Mouse (Mus musculus): ENCODE measurements around the gene Ano8. TPM values are rescaled to one million over a fixed set of nuclear protein-coding genes. Genes with fewer than 3 reads are reported as not detected.

Ano8 gene
- total RNA-seq, 1 experiment: 10.6 TPM

- TF ChIP-seq ZC3H11A (IDR thresholded peaks at IDR 0.05; ENCODE audit: borderline replicate concordance, low read depth, low read length): no peak
- TF ChIP-seq CHD2 (IDR thresholded peaks at IDR 0.05; ENCODE audit: low read depth, low read length): no peak
- no peak for TF ChIP-seq HCFC1 (IDR thresholded peaks at IDR 0.05; ENCODE audit: borderline replicate concordance, insufficient read depth, low read length)
- no peak for TF ChIP-seq ZNF384 (IDR thresholded peaks at IDR 0.05; ENCODE audit: low read depth, low read length)
- no peak for TF ChIP-seq MAFK (IDR thresholded peaks at IDR 0.05; ENCODE audit: insufficient read depth, low read depth, low read length)
- in situ Hi-C loops (cut with MboI; ENCODE audit: low sequenced_read_pairs in 2 of 2, unreplicated experiment in 2 of 2): no loop called here
- no peaks in the 10 kb centered on the region for H3K9me3 ChIP-seq (ENCODE audit: control insufficient read depth, insufficient read depth, low read depth, low read length)
- H3K9ac ChIP-seq (ENCODE audit: insufficient read depth, low read depth, low read length, poor library complexity, severe bottlenecking): no peak overlapping the region
- DNase-seq (ENCODE audit: low read depth, low spot score): no peak
- H3K36me3 ChIP-seq (ENCODE audit: control insufficient read depth, insufficient read depth, low read length, poor library complexity, severe bottlenecking): peaks cover 37% of the 10 kb centered on the region
- H3K27ac ChIP-seq (ENCODE audit: insufficient read depth, low read depth, low read length, poor library complexity, severe bottlenecking): no peak overlapping the region
- H3K4me3 ChIP-seq (ENCODE audit: insufficient read depth in 1 of 2, low read depth in 1 of 2, low read length in 2 of 2, poor library complexity in 1 of 2, severe bottlenecking in 1 of 2): no peak overlapping the region
- H3K4me1 ChIP-seq (ENCODE audit: control insufficient read depth in 2 of 2, insufficient read depth in 2 of 2, low read length in 2 of 2, poor library complexity in 1 of 2): peaks cover 0 to 11% of the 10 kb centered on the region in 2 experiments; a peak in 1 of 4 replicates
Observed at GRCm38 (mm10) chr8:71474785-71475701, 10.7 kb downstream of the Ano8 start.

DNA sequence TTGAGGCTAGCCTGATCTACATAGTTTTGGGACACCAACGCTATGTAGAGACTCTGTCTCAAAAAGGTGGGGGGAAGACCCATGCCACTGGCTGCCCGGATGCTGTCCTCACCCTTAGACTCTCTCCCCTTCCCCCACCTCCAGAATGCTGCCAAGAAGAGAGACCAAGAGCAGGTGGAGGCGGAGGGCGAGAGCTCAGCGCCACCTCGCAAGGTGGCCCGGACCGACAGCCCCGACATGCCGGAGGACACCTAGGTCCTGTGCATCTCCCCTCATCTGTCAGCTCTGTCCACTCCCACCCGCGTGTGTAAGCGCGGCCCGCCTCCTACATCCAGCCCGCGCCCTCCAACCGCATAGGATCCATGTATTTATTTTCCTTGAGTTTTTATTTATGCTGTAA, 11.4 kb downstream of the Ano8 start:
- Histone ChIP-seq H3K36me3 (ENCODE audit: control insufficient read depth, insufficient read depth, low read length, poor library complexity, severe bottlenecking) (peaks cover 37% of the 10 kb centered on the region), H3K4me1 (ENCODE audit: control insufficient read depth in 2 of 2, insufficient read depth in 2 of 2, low read length in 2 of 2, poor library complexity in 1 of 2) (peaks cover 0 to 11% of the 10 kb centered on the region in 2 experiments; a peak in 2 of 4 replicates), H3K4me3 (ENCODE audit: insufficient read depth in 1 of 2, low read depth in 1 of 2, low read length in 2 of 2, poor library complexity in 1 of 2, severe bottlenecking in 1 of 2) (no peak overlapping the region), H3K9ac (ENCODE audit: insufficient read depth, low read depth, low read length, poor library complexity, severe bottlenecking) (no peak overlapping the region), H3K9me3 (ENCODE audit: control insufficient read depth, insufficient read depth, low read depth, low read length) (no peaks in the 10 kb centered on the region), H3K27ac (ENCODE audit: insufficient read depth, low read depth, low read length, poor library complexity, severe bottlenecking) (no peak overlapping the region)
- DNase-seq (ENCODE audit: low read depth, low spot score): no peak
- TF ChIP-seq ZNF384 (IDR thresholded peaks at IDR 0.05; ENCODE audit: low read depth, low read length) (no peak), CHD2 (IDR thresholded peaks at IDR 0.05; ENCODE audit: low read depth, low read length) (no peak), ZC3H11A (IDR thresholded peaks at IDR 0.05; ENCODE audit: borderline replicate concordance, low read depth, low read length) (no peak), HCFC1 (IDR thresholded peaks at IDR 0.05; ENCODE audit: borderline replicate concordance, insufficient read depth, low read length) (no peak), MAFK (IDR thresholded peaks at IDR 0.05; ENCODE audit: insufficient read depth, low read depth, low read length) (no peak)
- in situ Hi-C loops (cut with MboI; ENCODE audit: low sequenced_read_pairs in 2 of 2, unreplicated experiment in 2 of 2): no loop called here

- no peak overlapping the region for H3K27ac ChIP-seq (ENCODE audit: insufficient read depth, low read depth, low read length, poor library complexity, severe bottlenecking)
- no peak overlapping the region for H3K4me3 ChIP-seq (ENCODE audit: insufficient read depth in 1 of 2, low read depth in 1 of 2, low read length in 2 of 2, poor library complexity in 1 of 2, severe bottlenecking in 1 of 2)
- no peak overlapping the region for H3K9ac ChIP-seq (ENCODE audit: insufficient read depth, low read depth, low read length, poor library complexity, severe bottlenecking)
- H3K36me3 ChIP-seq (ENCODE audit: control insufficient read depth, insufficient read depth, low read length, poor library complexity, severe bottlenecking): peaks cover 37% of the 10 kb centered on the region
- peaks cover 2 to 11% of the 10 kb centered on the region in 2 experiments; a peak in 2 of 4 replicates for H3K4me1 ChIP-seq (ENCODE audit: control insufficient read depth in 2 of 2, insufficient read depth in 2 of 2, low read length in 2 of 2, poor library complexity in 1 of 2)
- TF ChIP-seq ZNF384 (IDR thresholded peaks at IDR 0.05; ENCODE audit: low read depth, low read length) (no peak), HCFC1 (IDR thresholded peaks at IDR 0.05; ENCODE audit: borderline replicate concordance, insufficient read depth, low read length) (no peak), CHD2 (IDR thresholded peaks at IDR 0.05; ENCODE audit: low read depth, low read length) (no peak), ZC3H11A (IDR thresholded peaks at IDR 0.05; ENCODE audit: borderline replicate concordance, low read depth, low read length) (no peak), MAFK (IDR thresholded peaks at IDR 0.05; ENCODE audit: insufficient read depth, low read depth, low read length) (no peak)
- no peaks in the 10 kb centered on the region for H3K9me3 ChIP-seq (ENCODE audit: control insufficient read depth, insufficient read depth, low read depth, low read length)
- in situ Hi-C loops (cut with MboI; ENCODE audit: low sequenced_read_pairs in 2 of 2, unreplicated experiment in 2 of 2): no loop called here
- no peak for DNase-seq (ENCODE audit: low read depth, low spot score)
Observed at GRCm38 (mm10) chr8:71472601-71473386, 13.0 kb downstream of the Ano8 start.

- H3K9ac ChIP-seq (ENCODE audit: insufficient read depth, low read depth, low read length, poor library complexity, severe bottlenecking): 0 out of 2 replicates have a peak overlapping the region, but pooled peaks have one; percentile 0
- peaks cover 37% of the 10 kb centered on the region for H3K36me3 ChIP-seq (ENCODE audit: control insufficient read depth, insufficient read depth, low read length, poor library complexity, severe bottlenecking)
- DNase-seq (ENCODE audit: low read depth, low spot score): no peak
- no peak for TF ChIP-seq HCFC1 (IDR thresholded peaks at IDR 0.05; ENCODE audit: borderline replicate concordance, insufficient read depth, low read length)
- TF ChIP-seq MAFK (IDR thresholded peaks at IDR 0.05; ENCODE audit: insufficient read depth, low read depth, low read length): no peak
- TF ChIP-seq ZNF384 (IDR thresholded peaks at IDR 0.05; ENCODE audit: low read depth, low read length): no peak
- no peak for TF ChIP-seq CHD2 (IDR thresholded peaks at IDR 0.05; ENCODE audit: low read depth, low read length)
- TF ChIP-seq ZC3H11A (IDR thresholded peaks at IDR 0.05; ENCODE audit: borderline replicate concordance, low read depth, low read length): no peak
- peaks cover 2 to 9% of the 10 kb centered on the region in 2 experiments; a peak in 2 of 4 replicates for H3K4me1 ChIP-seq (ENCODE audit: control insufficient read depth in 2 of 2, insufficient read depth in 2 of 2, low read length in 2 of 2, poor library complexity in 1 of 2)
- in situ Hi-C loops (cut with MboI; ENCODE audit: low sequenced_read_pairs in 2 of 2, unreplicated experiment in 2 of 2): no loop called here
- no peak overlapping the region; a peak in 1 of 4 replicates for H3K4me3 ChIP-seq (ENCODE audit: insufficient read depth in 1 of 2, low read depth in 1 of 2, low read length in 2 of 2, poor library complexity in 1 of 2, severe bottlenecking in 1 of 2)
- no peak overlapping the region for H3K27ac ChIP-seq (ENCODE audit: insufficient read depth, low read depth, low read length, poor library complexity, severe bottlenecking)
- H3K9me3 ChIP-seq (ENCODE audit: control insufficient read depth, insufficient read depth, low read depth, low read length): no peaks in the 10 kb centered on the region
Observed at GRCm38 (mm10) chr8:71471861-71472260, 13.9 kb downstream of the Ano8 start.
